Mouse (Mus musculus) C2C12 (cell line): ENCODE data around the gene Acad12. TPM values are rescaled to one million over a fixed set of nuclear protein-coding genes. Genes with fewer than 3 reads are reported as not detected.

ENCODE experiments used
- H3K27me3 ChIP-seq: one replicate; pipeline ENCODE4 v1.6.1; 2011; ENCODE audit not compliant: control insufficient read depth, insufficient read depth, insufficient read length
- H3K36me3 ChIP-seq: one replicate; pipeline ENCODE4 v1.6.1; 2011; ENCODE audit not compliant: control insufficient read depth, insufficient read depth
- H3K4me3 ChIP-seq: one replicate; pipeline ENCODE4 v1.5.1; 2011; ENCODE audit warnings: mild to moderate bottlenecking, control low read depth; ENCODE audit not compliant: poor library complexity, insufficient read depth, severe bottlenecking
- H3K79me2 ChIP-seq: one replicate; pipeline ENCODE4 v1.6.1; 2011; ENCODE audit not compliant: control insufficient read depth, insufficient read depth
- H3K79me3 ChIP-seq: one replicate; pipeline ENCODE4 v1.6.1; 2011; ENCODE audit warnings: low read depth, control low read depth
- H3ac ChIP-seq: one replicate; pipeline ENCODE3; 2011; ENCODE audit warnings: low read depth; ENCODE audit not compliant: control insufficient read depth, insufficient read length
- CEBPB ChIP-seq: IDR thresholded peaks from one replicate; pipeline ENCODE4 v1.6.1; 2011; ENCODE audit warnings: low read depth, mild to moderate bottlenecking, control low read depth, moderate library complexity
- CTCF ChIP-seq: IDR thresholded peaks from one replicate; pipeline ENCODE4 v1.5.1; 2011; ENCODE audit not compliant: control insufficient read depth, insufficient read depth, insufficient read length
- FOSL1 ChIP-seq: IDR thresholded peaks from one replicate; pipeline ENCODE4 v1.8.0; 2011; ENCODE audit warnings: mild to moderate bottlenecking, low read length; ENCODE audit not compliant: poor library complexity, insufficient read depth, severe bottlenecking
- MAX ChIP-seq: IDR thresholded peaks from one replicate; pipeline ENCODE4 v1.6.1; 2011; ENCODE audit warnings: mild to moderate bottlenecking, control low read depth
- MYOD1 ChIP-seq: IDR thresholded peaks from one replicate; pipeline ENCODE4 v1.6.1; 2011; ENCODE audit warnings: low read depth; ENCODE audit not compliant: control insufficient read depth, insufficient read length
- MYOG ChIP-seq: IDR thresholded peaks from one replicate; pipeline ENCODE4 v1.6.1; 2011; ENCODE audit not compliant: control insufficient read depth, insufficient read length; ENCODE audit errors: extremely low read depth
- USF1 ChIP-seq: IDR thresholded peaks from one replicate; pipeline ENCODE4 v1.6.1; 2011; ENCODE audit warnings: low read depth, mild to moderate bottlenecking, control low read depth, moderate library complexity
- polyA plus RNA-seq: library from polyadenylated mRNA; unstranded; fragments of >200 nt; fragmentation: generic; extraction: Trizol; gene quantifications from one replicate; pipeline ENCODE4 v1.2.1, GENCODE M21; 2012; ENCODE audit warnings: missing spikeins

Acad12 gene
- polyA plus RNA-seq, 1 experiment: 0.77 TPM

DNA sequence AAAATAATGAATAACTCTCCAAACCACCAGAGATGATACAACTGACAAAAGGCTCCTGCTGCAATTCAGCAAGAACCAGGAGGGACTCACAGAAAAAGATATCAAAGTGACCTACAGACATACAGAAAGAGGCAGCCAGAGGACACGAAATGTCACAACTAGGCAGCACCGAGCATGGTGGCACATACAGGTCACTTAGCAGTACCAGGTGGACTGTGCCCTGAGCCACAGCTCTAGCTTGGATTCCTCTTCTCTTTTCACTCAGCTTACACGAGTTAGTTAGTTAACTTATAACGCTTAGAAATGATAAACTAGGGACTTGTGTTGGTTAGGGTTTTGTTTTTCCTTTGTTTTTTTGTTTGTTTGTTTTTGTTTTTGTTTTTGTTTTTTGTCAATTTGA is 35.8 kb upstream of the Acad12 start:
- no peak overlapping the region for H3K4me3 ChIP-seq
- H3K79me2 ChIP-seq: no peaks in the 10 kb centered on the region
- H3ac ChIP-seq: no peak overlapping the region
- TF ChIP-seq CTCF (no peak), USF1 (no peak), CEBPB (no peak), FOSL1 (no peak), MYOD1 (no peak), MAX (no peak), MYOG (no peak)
- H3K36me3 ChIP-seq: no peaks in the 10 kb centered on the region
- H3K27me3 ChIP-seq: no peaks in the 10 kb centered on the region
- no peaks in the 10 kb centered on the region for H3K79me3 ChIP-seq

DNA sequence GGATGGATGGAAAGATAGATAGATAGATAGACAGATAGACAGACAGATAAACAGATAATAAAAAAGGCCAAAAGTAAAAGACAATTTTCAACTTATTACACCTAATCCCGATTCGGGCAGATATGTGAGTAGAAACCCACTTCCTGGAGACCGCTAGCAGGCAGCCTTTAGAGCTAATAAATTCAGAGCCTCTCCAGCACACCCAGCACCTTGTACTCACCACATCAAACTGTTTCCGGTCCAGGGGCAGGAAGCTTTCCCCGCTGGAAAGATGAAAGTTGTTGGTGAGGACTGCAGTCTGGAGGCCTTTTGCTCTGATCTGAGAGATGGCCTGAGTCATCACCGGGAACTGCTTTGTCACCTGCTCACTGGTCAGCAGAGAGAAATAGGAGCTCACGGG is 30.4 kb upstream of the Acad12 start:
- Histone ChIP-seq H3ac (no peak overlapping the region), H3K79me3 (no peaks in the 10 kb centered on the region), H3K27me3 (no peaks in the 10 kb centered on the region), H3K36me3 (no peaks in the 10 kb centered on the region), H3K79me2 (no peaks in the 10 kb centered on the region), H3K4me3 (no peak overlapping the region)
- no peak for TF ChIP-seq CEBPB
- TF ChIP-seq MYOG: no peak
- no peak for TF ChIP-seq USF1
- no peak for TF ChIP-seq CTCF
- no peak for TF ChIP-seq MAX
- no peak for TF ChIP-seq FOSL1
- TF ChIP-seq MYOD1: no peak

DNA sequence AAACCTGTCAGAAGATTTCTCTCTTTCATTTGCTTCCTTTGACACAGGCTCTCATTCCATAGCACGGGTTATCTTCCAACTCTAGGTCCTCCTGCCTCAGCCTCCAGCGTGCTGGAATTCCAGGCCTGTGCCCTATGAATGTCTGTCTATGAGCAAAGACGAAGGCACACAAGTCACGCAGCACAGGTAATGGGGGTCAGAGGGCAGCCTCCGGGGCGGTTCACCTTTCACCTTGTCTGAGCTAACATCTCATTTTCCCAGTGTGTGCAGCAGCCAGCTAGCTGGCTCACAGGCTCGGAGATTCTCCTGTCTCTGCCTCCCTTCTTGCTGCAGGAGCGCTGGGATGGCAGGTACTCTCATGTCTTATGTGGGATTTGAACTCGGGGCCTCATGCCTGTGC is 20.9 kb upstream of the Acad12 start:
- Histone ChIP-seq H3K4me3 (no peak overlapping the region), H3K27me3 (no peaks in the 10 kb centered on the region), H3ac (no peak overlapping the region), H3K36me3 (no peaks in the 10 kb centered on the region), H3K79me2 (no peaks in the 10 kb centered on the region), H3K79me3 (no peaks in the 10 kb centered on the region)
- TF ChIP-seq CEBPB (no peak), MYOG (no peak), MAX (no peak), FOSL1 (no peak), CTCF (no peak), MYOD1 (no peak), USF1 (no peak)

DNA sequence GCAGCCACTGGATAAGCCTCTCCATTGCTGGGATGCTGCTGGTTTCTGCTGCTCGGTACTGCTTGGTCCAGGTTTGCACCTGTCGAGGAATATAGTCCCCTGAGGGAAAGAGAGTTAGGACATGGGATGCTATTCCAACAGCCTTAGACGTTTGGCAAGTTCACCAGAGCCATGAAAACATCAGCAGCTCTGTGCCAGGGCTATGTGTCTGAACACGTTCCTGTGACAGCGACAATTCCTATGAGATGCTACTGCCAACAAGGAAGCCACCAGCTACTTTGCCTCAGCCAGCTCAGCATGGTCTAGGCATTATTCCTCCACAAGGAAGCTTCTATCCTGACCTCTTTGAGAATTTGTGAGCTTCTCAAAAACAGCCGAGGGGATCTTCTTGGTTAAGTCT is 18.6 kb upstream of the Acad12 start:
- Histone ChIP-seq H3K79me3 (no peaks in the 10 kb centered on the region), H3K4me3 (no peak overlapping the region), H3K36me3 (no peaks in the 10 kb centered on the region), H3K79me2 (no peaks in the 10 kb centered on the region), H3ac (no peak overlapping the region), H3K27me3 (no peaks in the 10 kb centered on the region)
- TF ChIP-seq CEBPB: no peak
- no peak for TF ChIP-seq MYOG
- no peak for TF ChIP-seq MYOD1

DNA sequence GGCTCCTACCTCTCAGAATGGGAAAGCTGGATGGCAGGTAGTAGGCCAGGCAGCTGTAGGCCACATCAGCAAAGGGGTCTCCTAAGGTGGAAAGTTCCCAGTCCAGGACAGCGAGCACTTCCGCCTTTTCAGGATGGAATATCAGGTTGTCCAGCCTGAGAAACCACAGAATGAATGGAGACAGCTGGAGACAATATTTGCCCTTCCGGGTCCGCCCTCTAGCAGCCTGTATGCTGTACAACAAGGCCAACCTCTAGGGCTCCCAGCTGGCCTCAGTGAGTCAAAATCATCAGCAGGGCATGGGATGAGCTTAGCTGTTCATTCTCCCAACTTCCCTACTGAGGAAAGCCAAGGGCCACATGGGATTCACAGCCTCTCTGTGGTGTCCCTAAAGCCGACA is 15.9 kb upstream of the Acad12 start:
- no peaks in the 10 kb centered on the region for H3K36me3 ChIP-seq
- H3K79me3 ChIP-seq: no peaks in the 10 kb centered on the region
- no peak overlapping the region for H3K4me3 ChIP-seq
- H3K79me2 ChIP-seq: no peaks in the 10 kb centered on the region
- H3ac ChIP-seq: no peak overlapping the region
- TF ChIP-seq CTCF (no peak), FOSL1 (no peak), USF1 (no peak), CEBPB (no peak)
- no peaks in the 10 kb centered on the region for H3K27me3 ChIP-seq

DNA sequence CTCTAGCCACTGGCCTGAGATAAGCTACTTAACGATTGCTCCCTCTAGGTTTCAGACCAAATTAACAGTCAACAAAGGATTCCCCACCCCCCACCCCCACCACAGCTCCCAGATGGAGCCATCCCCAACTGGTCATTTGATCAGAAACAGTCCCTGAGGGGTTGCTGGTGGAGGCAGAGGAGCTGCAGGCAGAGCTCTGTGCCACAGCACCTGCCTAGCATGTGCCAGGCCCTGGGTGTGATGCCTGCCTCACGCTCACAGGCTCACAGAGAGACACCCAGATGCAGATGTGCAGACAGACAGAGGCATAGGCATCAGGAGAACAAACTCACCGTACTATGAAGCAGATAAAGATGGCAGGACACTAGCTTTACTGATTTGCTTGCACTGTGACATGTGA is 14.1 kb upstream of the Acad12 start:
- Histone ChIP-seq H3K79me2 (no peaks in the 10 kb centered on the region), H3K4me3 (no peak overlapping the region)
- TF ChIP-seq MYOG: no peak
- no peak for TF ChIP-seq CTCF
- no peak for TF ChIP-seq MAX
- TF ChIP-seq MYOD1: no peak
- TF ChIP-seq FOSL1: no peak

More for the DNA sequence above, 14.1 kb upstream of the Acad12 start:
- no peak overlapping the region for H3ac ChIP-seq
- no peaks in the 10 kb centered on the region for H3K27me3 ChIP-seq
- no peaks in the 10 kb centered on the region for H3K79me3 ChIP-seq
- H3K36me3 ChIP-seq: no peaks in the 10 kb centered on the region
